Mouse (Mus musculus): ENCODE data around the gene Parvg.

DNA sequence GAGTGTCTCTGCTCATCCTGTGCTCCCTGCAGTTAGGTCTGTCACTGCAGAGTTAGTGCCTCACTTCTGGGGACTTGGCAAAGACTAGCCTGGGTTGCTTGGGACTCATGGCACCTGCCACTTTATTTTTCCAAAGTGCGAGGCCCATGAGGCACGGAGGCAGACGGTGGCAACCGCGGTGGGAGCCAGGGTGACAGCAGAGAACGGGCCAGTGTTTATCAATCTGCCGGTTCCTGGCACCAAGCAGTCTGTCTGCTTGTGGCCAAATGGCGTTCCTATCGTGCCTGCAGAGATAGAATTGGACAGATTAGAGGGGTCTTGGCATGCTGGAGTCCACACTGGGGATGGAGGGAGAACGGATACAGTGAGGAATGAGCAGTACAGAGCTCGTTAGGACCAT is 13.6 kb upstream of the Parvg start:
- TF ChIP-seq CTCF (IDR thresholded peaks at IDR 0.05 in 2 of 3, conservative IDR thresholded peaks at IDR 0.05 in 1 of 3; ENCODE audit: control insufficient read depth in 1 of 3, insufficient read depth in 1 of 3, low read depth in 2 of 3, low read length in 3 of 3, poor library complexity in 1 of 3, severe bottlenecking in 1 of 3) = no peak
- TF ChIP-seq POLR2AphosphoS5 (IDR thresholded peaks at IDR 0.05; ENCODE audit: borderline replicate concordance, low read depth, low read length) = no peak
- TF ChIP-seq POLR2A (IDR thresholded peaks at IDR 0.05; ENCODE audit: control insufficient read depth in 1 of 2, insufficient read depth in 1 of 2, low read depth in 1 of 2, low read length in 2 of 2, poor library complexity in 1 of 2) = no peak
- TF ChIP-seq MAZ (IDR thresholded peaks at IDR 0.05; ENCODE audit: low read depth, low read length) = no peak
- TF ChIP-seq MEF2A (IDR thresholded peaks at IDR 0.05; ENCODE audit: extremely low read depth, insufficient replicate concordance, low read depth, low read length, poor library complexity, severe bottlenecking) = no peak
- TF ChIP-seq TAL1 (IDR thresholded peaks at IDR 0.05; ENCODE audit: low read length) = no peak
- no peak for TF ChIP-seq EP300 (IDR thresholded peaks at IDR 0.05; ENCODE audit: low read depth in 1 of 2, low read length in 2 of 2)
- TF ChIP-seq ZC3H11A (IDR thresholded peaks at IDR 0.05; ENCODE audit: low read depth, low read length) = no peak
- TF ChIP-seq UBTF (IDR thresholded peaks at IDR 0.05; ENCODE audit: borderline replicate concordance, insufficient read depth, low read depth, low read length) = no peak
- no peak for TF ChIP-seq CHD1 (IDR thresholded peaks at IDR 0.05; ENCODE audit: low read depth, low read length)
- TF ChIP-seq GATA1 (IDR thresholded peaks at IDR 0.05; ENCODE audit: low read depth, low read length) = no peak
- TF ChIP-seq MAFK (IDR thresholded peaks at IDR 0.05; ENCODE audit: borderline replicate concordance, low read depth, low read length) = no peak

Data from MEL (cell line).